Mouse (Mus musculus) small intestine, adult 2 months (tissue): Measurements from ENCODE around the gene Dazap1. TPM values are rescaled to one million over a fixed set of nuclear protein-coding genes. Genes with fewer than 3 reads are reported as not detected.
A peak's percentile ranks its signal among the peaks of the same experiment; 100 is the strongest.

Experiments used
- H3K27ac ChIP-seq: fragments of 200-500 bp; 2 replicates; pipeline ENCODE4 v1.5.1; 2012; ENCODE audit warnings: low read depth, low read length, control low read depth, inconsistent platforms; ENCODE audit not compliant: insufficient read depth
- H3K27me3 ChIP-seq: fragments of 200-500 bp; 2 replicates; pipeline ENCODE4 v1.6.1; 2012; ENCODE audit warnings: mild to moderate bottlenecking, moderate library complexity, low read length, inconsistent platforms; ENCODE audit not compliant: control insufficient read depth, insufficient read depth
- H3K36me3 ChIP-seq: fragments of 200-500 bp; 2 replicates; pipeline ENCODE4 v1.6.1; 2012; ENCODE audit warnings: mild to moderate bottlenecking, low read length, control low read depth, inconsistent platforms; ENCODE audit not compliant: control insufficient read depth, insufficient read depth
- H3K4me1 ChIP-seq: fragments of 200-500 bp; 2 replicates; pipeline ENCODE4 v1.6.1; 2012; ENCODE audit warnings: low read length, inconsistent platforms, mixed read lengths; ENCODE audit not compliant: control insufficient read depth, insufficient read depth, insufficient read length
- H3K4me3 ChIP-seq: fragments of 200-500 bp; 2 replicates; pipeline ENCODE4 v1.5.1; 2012; ENCODE audit warnings: low read depth, mild to moderate bottlenecking, control low read depth, inconsistent platforms, low read length, moderate library complexity
- CTCF ChIP-seq: fragments of 200-500 bp; IDR thresholded peaks from 2 replicates; pipeline ENCODE4 v1.5.1; 2012; ENCODE audit warnings: low read depth, mild to moderate bottlenecking, control low read depth, inconsistent platforms, low read length, moderate library complexity, mixed read lengths; ENCODE audit not compliant: insufficient replicate concordance, insufficient read length; ENCODE audit errors: extremely low read depth
- POLR2A ChIP-seq: fragments of 200-500 bp; IDR thresholded peaks from 2 replicates; pipeline ENCODE4 v1.6.1; 2012; ENCODE audit warnings: low read depth, mild to moderate bottlenecking, control low read depth, inconsistent platforms, low read length, moderate library complexity
- WGBS: fragments of 180-500 bp; shearing (Covaris S2); methylation state at CpG from one replicate; pipeline ENCODE4 v1.1.7; 2018; 5-methylcytosine and 5-hydroxymethylcytosine counted together
- polyA plus RNA-seq: library from polyadenylated mRNA; depleted of rRNA; stranded (reverse); fragments of >200 nt; gene quantifications from 2 replicates; pipeline ENCODE4 v1.2.3, GENCODE M21; 2012; rRNA removed

Dazap1 gene
- polyA plus RNA-seq, 1 experiment: 89.3 TPM

DNA sequence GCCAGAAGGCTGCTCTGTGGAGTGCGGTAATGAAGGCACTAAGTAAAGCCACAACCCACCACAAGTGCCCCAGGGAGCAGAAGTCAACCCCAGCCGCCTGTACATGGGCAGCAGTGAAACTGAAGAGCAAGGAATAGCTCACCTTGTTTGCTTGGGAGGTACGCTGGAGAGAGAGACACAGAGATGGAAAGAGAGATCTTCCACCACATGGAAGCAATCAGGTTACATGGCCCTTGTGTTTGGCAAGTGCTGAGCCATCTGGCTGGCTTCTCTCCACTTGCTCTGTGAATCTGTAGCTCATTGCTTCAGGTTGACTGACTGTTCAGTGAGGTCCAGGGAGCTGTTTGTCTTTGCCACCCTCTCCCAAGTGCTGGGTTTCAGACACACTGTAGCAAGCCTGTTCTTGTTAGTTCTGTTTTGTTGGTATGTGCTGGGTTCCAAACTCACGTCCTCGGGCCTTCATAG is 71.3 kb downstream of the Dazap1 start:
- Histone ChIP-seq H3K4me1 (peaks cover 22% of the 10 kb centered on the region), H3K36me3 (peaks cover 28% of the 10 kb centered on the region), H3K4me3 (peak overlapping the region; percentile 18), H3K27ac (peak overlapping the region; percentile 95), H3K27me3 (no peaks in the 10 kb centered on the region)
- no peak for TF ChIP-seq CTCF
- TF ChIP-seq POLR2A: no peak; the same call in 1 of the 2 replicates
- WGBS: 44% methylated on average over 5 of the region's 5 CpGs

DNA sequence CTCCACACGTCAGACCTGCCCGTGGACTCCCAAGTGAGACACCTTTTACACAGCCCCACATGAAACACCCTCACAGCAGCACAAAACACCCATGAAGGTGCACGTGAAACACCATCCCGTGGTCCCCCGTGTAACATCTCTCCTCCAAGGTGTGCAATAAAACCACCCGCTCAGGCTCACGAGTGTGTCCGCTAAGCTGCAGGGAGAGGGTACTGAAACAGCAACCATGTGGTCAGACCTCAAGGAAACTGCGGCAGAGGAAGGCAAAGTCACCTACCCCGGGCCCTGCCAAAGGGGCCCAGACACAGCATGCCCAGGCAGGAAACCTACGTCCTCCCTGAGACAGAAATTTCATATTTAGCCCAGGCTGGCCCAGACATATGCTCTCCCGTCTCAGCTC is 75.0 kb downstream of the Dazap1 start:
- peaks cover 28% of the 10 kb centered on the region for H3K36me3 ChIP-seq
- WGBS: 84% methylated on average over 12 of the region's 12 CpGs
- TF ChIP-seq CTCF: no peak
- no peak overlapping the region for H3K4me3 ChIP-seq
- H3K4me1 ChIP-seq: peaks cover 20% of the 10 kb centered on the region
- no peaks in the 10 kb centered on the region for H3K27me3 ChIP-seq
- no peak overlapping the region for H3K27ac ChIP-seq

Other genes with a start within 250 kb of the Dazap1 start
- 23.2 and 36.8 TPM in 2 replicates for gene Arhgap45, start 244.8 kb upstream of the Dazap1 start, polyA plus RNA-seq
- 140 and 186 TPM in 2 replicates for gene Polr2e, start 221.7 kb upstream of the Dazap1 start, polyA plus RNA-seq
- 388 and 646 TPM in 2 replicates for gene Gpx4, start 214.3 kb upstream of the Dazap1 start, polyA plus RNA-seq
- gene Sbno2, start 155.9 kb upstream of the Dazap1 start, polyA plus RNA-seq: 61.2 and 126 TPM in 2 replicates
- gene Stk11, start 145.7 kb upstream of the Dazap1 start, polyA plus RNA-seq: 77.5 and 124 TPM in 2 replicates
- 2,309 and 4,813 TPM in 2 replicates for gene Atp5d, start 122.9 kb upstream of the Dazap1 start, polyA plus RNA-seq
- gene Cbarp, start 120.7 kb upstream of the Dazap1 start, polyA plus RNA-seq: 3.7 and 6.6 TPM in 2 replicates
- gene Midn, start 113.2 kb upstream of the Dazap1 start, polyA plus RNA-seq: 151 and 372 TPM in 2 replicates
- gene Cirbp, start 95.5 kb upstream of the Dazap1 start, polyA plus RNA-seq: 18.5 and 48.0 TPM in 2 replicates
- 6.8 and 9.0 TPM in 2 replicates for gene 1600002K03Rik, start 88.5 kb upstream of the Dazap1 start, polyA plus RNA-seq
- 1.5 and 1.8 TPM in 2 replicates for gene Efna2, start 82.0 kb upstream of the Dazap1 start, polyA plus RNA-seq
- gene Mum1, start 35.1 kb upstream of the Dazap1 start, polyA plus RNA-seq: 11.6 and 23.7 TPM in 2 replicates
- gene Ndufs7, start 12.4 kb upstream of the Dazap1 start, polyA plus RNA-seq: 800 and 1,176 TPM in 2 replicates
- gene Gamt, start 474 bp upstream of the Dazap1 start, polyA plus RNA-seq: 13.1 and 55.2 TPM in 2 replicates
- 741 and 887 TPM in 2 replicates for gene Rps15, start 31.0 kb downstream of the Dazap1 start, polyA plus RNA-seq
- gene Apc2, start 34.5 kb downstream of the Dazap1 start, polyA plus RNA-seq: 0.65 and 0.96 TPM in 2 replicates
- gene 2310011J03Rik, start 59.1 kb downstream of the Dazap1 start, polyA plus RNA-seq: 47.4 and 74.1 TPM in 2 replicates
- 18.0 and 27.0 TPM in 2 replicates for gene Pcsk4, start 68.0 kb downstream of the Dazap1 start, polyA plus RNA-seq
- gene Reep6, start 68.5 kb downstream of the Dazap1 start, polyA plus RNA-seq: 186 and 287 TPM in 2 replicates
- 74.2 and 136 TPM in 2 replicates for gene Adamtsl5, start 86.9 kb downstream of the Dazap1 start, polyA plus RNA-seq
- gene Plk5, start 95.0 kb downstream of the Dazap1 start, polyA plus RNA-seq: 0.75 and 5.9 TPM in 2 replicates
- gene Mex3d, start 126.2 kb downstream of the Dazap1 start, polyA plus RNA-seq: 10.3 and 20.6 TPM in 2 replicates
- gene Mbd3, start 138.1 kb downstream of the Dazap1 start, polyA plus RNA-seq: 55.1 and 85.7 TPM in 2 replicates
- 2,051 and 2,588 TPM in 2 replicates for gene Uqcr11, start 145.3 kb downstream of the Dazap1 start, polyA plus RNA-seq
- 45.6 and 101 TPM in 2 replicates for gene Tcf3, start 172.2 kb downstream of the Dazap1 start, polyA plus RNA-seq
- gene Onecut3, start 233.3 kb downstream of the Dazap1 start, polyA plus RNA-seq: 0.29 and 2.8 TPM in 2 replicates